Mouse (Mus musculus) thymus, postnatal 4 days (tissue): Measurements from ENCODE around the gene Rpap1.

ENCODE experiments used
- DNase-seq: peaks from one replicate; pipeline ENCODE4 v3.0.0; 2021

The Rpap1 gene

GRCm38 (mm10) chr2:119787206-119787883 is at the start of gene Rpap1:
Gene Rpap1, minus strand, starts transcription at chr2:119787537.
- peak; percentile 92 for DNase-seq

- DNase-seq, result no peak
These were observed 46.9 kb upstream of the Rpap1 start for GRCm38 (mm10) chr2:119834231-119834630.

GRCm38 (mm10) chr2:119830579-119830978 is 43.2 kb upstream of the Rpap1 start:
- DNase-seq, result no peak

GRCm38 (mm10) chr2:119821136-119821535 is 33.8 kb upstream of the Rpap1 start:
- no peak for DNase-seq

- DNase-seq, result no peak
These were observed 31.4 kb upstream of the Rpap1 start for GRCm38 (mm10) chr2:119818668-119819272.

GRCm38 (mm10) chr2:119817047-119817446 is 29.7 kb upstream of the Rpap1 start:
- no peak for DNase-seq

GRCm38 (mm10) chr2:119816611-119817010 is 29.3 kb upstream of the Rpap1 start:
- no peak for DNase-seq

- DNase-seq, result peak; percentile 58
These were observed 27.1 kb upstream of the Rpap1 start for GRCm38 (mm10) chr2:119814376-119814933.

GRCm38 (mm10) chr2:119811490-119812146 is 24.3 kb upstream of the Rpap1 start:
- no peak for DNase-seq

- DNase-seq, result no peak
These were observed 23.6 kb upstream of the Rpap1 start for GRCm38 (mm10) chr2:119810890-119811289.

GRCm38 (mm10) chr2:119808881-119809280 is 21.5 kb upstream of the Rpap1 start:
- DNase-seq, result no peak

GRCm38 (mm10) chr2:119808438-119808837 is 21.1 kb upstream of the Rpap1 start:
- DNase-seq, result no peak

- no peak for DNase-seq
These were observed 18.2 kb upstream of the Rpap1 start for GRCm38 (mm10) chr2:119805536-119805935.

GRCm38 (mm10) chr2:119804776-119805175 is 17.4 kb upstream of the Rpap1 start:
- DNase-seq, result no peak

GRCm38 (mm10) chr2:119804275-119804628 is 16.9 kb upstream of the Rpap1 start:
- DNase-seq, result no peak

GRCm38 (mm10) chr2:119803618-119804274 is 16.4 kb upstream of the Rpap1 start:
- DNase-seq, result no peak

- DNase-seq, result no peak
These were observed 15.7 kb upstream of the Rpap1 start for GRCm38 (mm10) chr2:119802767-119803617.

- DNase-seq, result no peak
These were observed 13.8 kb upstream of the Rpap1 start for GRCm38 (mm10) chr2:119800876-119801846.

GRCm38 (mm10) chr2:119799961-119800550 is 12.7 kb upstream of the Rpap1 start:
- DNase-seq, result peak; percentile 62

- DNase-seq, result peak; percentile 76
These were observed 12.0 kb upstream of the Rpap1 start for GRCm38 (mm10) chr2:119799181-119799960.
